9 mouse cellular contexts compared by ENCODE assay signal in the genomic region with DNA sequence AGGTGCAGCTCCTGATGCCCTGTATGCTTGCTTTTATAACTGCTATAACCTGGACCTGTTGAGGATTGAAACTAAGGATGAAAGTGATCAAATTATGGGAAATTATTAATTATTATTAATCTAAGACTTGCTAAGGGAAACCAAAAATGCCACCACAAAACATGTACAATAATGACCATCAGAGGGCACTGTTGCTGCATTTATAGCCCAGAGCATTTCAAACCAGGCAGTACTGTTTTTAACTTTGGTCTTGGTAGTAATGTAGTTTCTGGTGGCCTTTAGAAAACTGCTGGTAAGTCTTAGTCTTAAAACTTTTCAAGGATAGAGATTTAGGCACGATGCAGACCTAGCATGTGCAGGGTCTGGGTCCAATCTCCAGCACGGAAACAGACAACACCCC. TPM values are rescaled to one million over a fixed set of nuclear protein-coding genes. Genes with fewer than 3 reads are reported as not detected.
DNase-seq lines count a peak whose midpoint lies in the region; ATAC-seq and TF ChIP-seq lines count a peak whose summit lies in the region.
"Had no signal": no experiment of that assay in that cellular context is flagged by ENCODE, and none has a peak within 500 bp of the region (broad histone marks: within the 10 kb centered on the region; RNA-seq: fewer than 3 reads in every experiment).

No protein-coding gene starts in this region.

- TF ChIP-seq CTCF in kidney, postnatal 0 days (IDR thresholded peaks at IDR 0.05; ENCODE audit: low read depth) = peak; percentile 89

- no peak overlapping the region for H3K4me2 ChIP-seq in kidney, postnatal 0 days (ENCODE audit: low read length)
- H3K4me2 ChIP-seq: limb, embryonic 15.5 days had no signal

- ATAC-seq in kidney, postnatal 0 days (replicated peaks; ENCODE audit: low FRiP score, low read depth) = no peak

- H3K27ac ChIP-seq in kidney, postnatal 0 days = no peak overlapping the region
- H3K27ac ChIP-seq: limb, embryonic 15.5 days had no signal

- H3K36me3 ChIP-seq in kidney, postnatal 0 days (ENCODE audit: insufficient read depth, low read length) = no peaks in the 10 kb centered on the region
- H3K36me3 ChIP-seq: limb, embryonic 15.5 days had no signal

- H3K4me1 ChIP-seq in kidney, postnatal 0 days (replicated peaks; ENCODE audit: insufficient read depth, low read length) = peaks cover 4% of the 10 kb centered on the region

- no peak overlapping the region for H3K9ac ChIP-seq in kidney, postnatal 0 days (ENCODE audit: low read depth, low read length)
- H3K9ac ChIP-seq: limb, embryonic 15.5 days had no signal

- peak; percentile 70 for DNase-seq in heart, adult 8-10 months (ENCODE audit: low spot score)
- no peak for DNase-seq in heart, adult 11 months
- peak; percentile 44 for DNase-seq in urinary bladder, postnatal 14 days (ENCODE audit: low spot score)
- no peak for DNase-seq in urinary bladder, postnatal 10 days (ENCODE audit: low spot score)
- peak; percentile 71 to 83 for DNase-seq in cerebellum, postnatal 10 days
- DNase-seq in kidney, postnatal 0 days (ENCODE audit: low spot score) = peak; percentile 88
- DNase-seq in mesoderm, embryonic 11.5 days (ENCODE audit: low read depth, low spot score) = peak; percentile 61
- no peak for DNase-seq in gastrocnemius, postnatal 10 days

- H3K27me3 ChIP-seq in kidney, postnatal 0 days (ENCODE audit: insufficient read depth, low read length) = no peaks in the 10 kb centered on the region
- H3K27me3 ChIP-seq: limb, embryonic 15.5 days had no signal

- H3K9me3 ChIP-seq in kidney, postnatal 0 days (replicated peaks; ENCODE audit: low read length) = no peaks in the 10 kb centered on the region
- H3K9me3 ChIP-seq: limb, embryonic 15.5 days had no signal

- no peak overlapping the region for H3K4me3 ChIP-seq in kidney, postnatal 0 days (replicated peaks; ENCODE audit: low read depth, low read length)
- H3K4me3 ChIP-seq: limb, embryonic 15.5 days had no signal

- WGBS in kidney, postnatal 0 days = 47% methylated on average over 2 of the region's 2 CpGs

RNA-seq across cellular contexts. Expression of a gene that starts 3.7 kb away (rescaled TPM):
- total RNA-seq in heart, adult 8-10 months (2022) = 100 to 1,000 TPM; 135 to 160 (median 146) TPM
- polyA plus RNA-seq in kidney, postnatal 0 days (2015; fragmentation: Nextera tagmentation; extraction: Ambion mirVana) = 96.7 and 102 TPM in 2 replicates
- 100 to 1,000 TPM; 113 TPM for total RNA-seq in gastrocnemius, postnatal 10 days (2021)

Comparison
In these comparisons a context has a peak if more than half of its experiments do, and no peak if none do; other contexts are left out.
1. DNase-seq: peak in heart, adult 8-10 months (single experiment), urinary bladder, postnatal 14 days (single experiment), cerebellum, postnatal 10 days (2 of 2), kidney, postnatal 0 days (single experiment) and mesoderm, embryonic 11.5 days (single experiment); none in heart, adult 11 months (single experiment), urinary bladder, postnatal 10 days (single experiment) and gastrocnemius, postnatal 10 days (single experiment).